Mouse (Mus musculus) activated CD4-positive, CD25-positive, alpha-beta regulatory T cell, adult 4 months (primary cell): Measurements from ENCODE around the gene Plac9a. TPM values are rescaled to one million over a fixed set of nuclear protein-coding genes. Genes with fewer than 3 reads are reported as not detected.

Source experiments
- polyA plus RNA-seq, 2 experiments: library from polyadenylated mRNA; unstranded; fragments of 100-300 nt; shearing (Covaris generic); gene quantifications; one replicate each; pipeline ENCODE4 v1.2.1; 2017

Gene Plac9a
- polyA plus RNA-seq, 2 experiments from 2014 or later = not detected

Other genes with a start within 250 kb of the Plac9a start
- gene Ppif, start 208.9 kb downstream of the Plac9a start, polyA plus RNA-seq = 10 to 100 TPM; 23.8 to 28.5 TPM
- gene Zcchc24, start 134.1 kb downstream of the Plac9a start, polyA plus RNA-seq = under 1 TPM; 0.37 to 0.54 TPM
- gene Anxa11, start 60.9 kb downstream of the Plac9a start, polyA plus RNA-seq = 10 to 100 TPM; 60.6 to 78.5 TPM
- gene Tmem254a, start 24.6 kb upstream of the Plac9a start, polyA plus RNA-seq = 1 to 10 TPM; 2.9 to 3.0 TPM
- gene Cphx1, start 35.2 kb upstream of the Plac9a start, polyA plus RNA-seq = not detected
- gene Duxbl1, start 75.5 kb upstream of the Plac9a start, polyA plus RNA-seq = not detected
- gene Gm9780, start 139.6 kb upstream of the Plac9a start, polyA plus RNA-seq = not detected
- gene Tmem254c, start 164.3 kb upstream of the Plac9a start, polyA plus RNA-seq = 10 to 100 TPM; 59.9 to 60.0 TPM
- not detected for gene Cphx2, start 178.4 kb upstream of the Plac9a start, polyA plus RNA-seq
- gene Cphx3, start 179.2 kb upstream of the Plac9a start, polyA plus RNA-seq = not detected
- gene Duxbl2, start 215.2 kb upstream of the Plac9a start, polyA plus RNA-seq = not detected